Mouse (Mus musculus) heart, embryonic 10.5 days (tissue): ENCODE results near the gene Pdlim5. TPM values are rescaled to one million over a fixed set of nuclear protein-coding genes. Genes with fewer than 3 reads are reported as not detected.
A peak's percentile ranks its signal among the peaks of the same experiment; 100 is the strongest.

ENCODE experiments used
- DNase-seq: peaks from one replicate; pipeline ENCODE4 v3.0.0-alpha.2; 2017; ENCODE audit warnings: low spot score
- H3K27ac ChIP-seq: fragments of 300-500 bp; sonication (generic); 2 replicates; pipeline ENCODE4 v1.5.1; 2016; ENCODE audit warnings: mild to moderate bottlenecking
- H3K27me3 ChIP-seq: fragments of 300-500 bp; sonication (generic); 2 replicates; pipeline ENCODE4 v1.6.1; 2016; ENCODE audit warnings: mild to moderate bottlenecking; ENCODE audit not compliant: poor library complexity, insufficient read depth, severe bottlenecking
- H3K36me3 ChIP-seq: fragments of 300-500 bp; sonication (generic); 2 replicates; pipeline ENCODE4 v1.6.1; 2016; ENCODE audit warnings: mild to moderate bottlenecking, moderate library complexity
- H3K4me1 ChIP-seq: fragments of 300-500 bp; sonication (generic); 2 replicates; pipeline ENCODE4 v1.6.1; 2016; ENCODE audit warnings: mild to moderate bottlenecking
- H3K4me3 ChIP-seq: fragments of 300-500 bp; sonication (generic); 2 replicates; pipeline ENCODE4 v1.5.1; 2016; ENCODE audit warnings: mild to moderate bottlenecking, moderate library complexity
- H3K9me3 ChIP-seq: fragments of 300-500 bp; sonication (generic); 2 replicates; pipeline ENCODE4 v1.6.1; 2016; ENCODE audit warnings: mild to moderate bottlenecking, moderate library complexity
- WGBS: fragments of 180-500 bp; shearing (Covaris S2); methylation state at CpG from one replicate; pipeline ENCODE4 v1.1.7; 2016; 5-methylcytosine and 5-hydroxymethylcytosine counted together
- polyA plus RNA-seq: library from polyadenylated mRNA; unstranded; fragments of >200 nt; fragmentation: Nextera tagmentation; extraction: Ambion mirVana; gene quantifications from 2 replicates; pipeline ENCODE4 v1.2.1, GENCODE M21; 2016

Pdlim5 gene
- polyA plus RNA-seq, 1 experiment from 2014 or later, result 162 TPM

- Histone ChIP-seq H3K36me3 (peaks cover 23% of the 10 kb centered on the region), H3K27ac (no peak overlapping the region), H3K4me3 (no peak overlapping the region), H3K4me1 (peaks cover 4% of the 10 kb centered on the region), H3K9me3 (no peaks in the 10 kb centered on the region), H3K27me3 (no peaks in the 10 kb centered on the region)
- DNase-seq, result no peak
- 72% methylated on average over 6 of the region's 6 CpGs for WGBS
Observed at GRCm38 (mm10) chr3:142346261-142346660, 49.2 kb downstream of the Pdlim5 start.

DNA sequence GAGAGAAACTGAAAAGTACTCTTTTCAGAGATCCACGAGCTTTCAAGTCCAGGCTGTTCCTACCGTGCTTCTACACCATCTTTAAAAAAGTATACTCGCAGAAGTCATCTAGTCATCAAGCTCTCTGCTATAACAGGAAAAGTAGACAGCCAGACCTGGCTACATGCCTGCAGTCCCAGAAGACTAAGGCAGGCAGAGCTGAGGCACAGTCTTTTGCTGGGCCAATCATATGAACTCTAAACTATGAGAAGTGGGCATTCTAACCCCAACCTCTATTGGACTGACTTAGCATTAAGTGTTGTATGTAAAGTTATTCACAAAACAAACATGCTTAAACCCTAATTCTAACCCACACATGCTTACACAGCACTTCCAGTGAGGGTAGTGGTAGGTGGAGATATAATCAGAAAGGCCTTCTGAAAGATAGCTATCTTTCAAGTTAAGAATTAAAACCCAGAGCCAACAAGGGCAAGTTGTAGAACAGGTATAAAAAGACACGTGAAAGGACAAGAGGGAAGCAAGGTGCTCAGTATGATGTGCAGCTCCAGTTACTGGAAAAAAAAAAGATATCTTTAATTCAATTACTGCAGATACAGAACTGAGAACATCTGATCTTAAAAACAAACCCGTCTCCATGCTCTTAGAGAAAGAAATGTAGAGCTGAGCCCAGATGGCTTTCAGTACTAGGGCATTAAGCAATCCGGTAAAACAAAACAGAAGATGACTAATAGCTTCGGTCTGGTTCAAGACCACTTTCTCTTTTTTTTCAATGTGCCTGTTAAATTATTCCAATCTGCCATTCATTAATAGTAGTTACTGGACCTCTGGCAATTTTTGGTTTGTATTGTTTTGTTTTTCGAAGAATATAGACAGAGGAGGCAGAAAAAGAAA, 50.0 kb downstream of the Pdlim5 start:
- Histone ChIP-seq H3K9me3 (no peaks in the 10 kb centered on the region), H3K4me3 (no peak overlapping the region), H3K27me3 (no peaks in the 10 kb centered on the region), H3K27ac (no peak overlapping the region), H3K36me3 (peaks cover 23% of the 10 kb centered on the region), H3K4me1 (peaks cover 9% of the 10 kb centered on the region)
- no peak for DNase-seq
- WGBS, result 82% methylated on average over 8 of the region's 8 CpGs

GRCm38 (mm10) chr3:142343786-142344185, 51.7 kb downstream of the Pdlim5 start:
- no peaks in the 10 kb centered on the region for H3K9me3 ChIP-seq
- H3K4me3 ChIP-seq, result no peak overlapping the region
- peaks cover 7% of the 10 kb centered on the region for H3K36me3 ChIP-seq
- H3K4me1 ChIP-seq, result peaks cover 23% of the 10 kb centered on the region
- no peak overlapping the region for H3K27ac ChIP-seq
- DNase-seq, result no peak
- no peaks in the 10 kb centered on the region for H3K27me3 ChIP-seq
- WGBS, result 91% methylated on average over 2 of the region's 2 CpGs

GRCm38 (mm10) chr3:142340701-142341100, 54.8 kb downstream of the Pdlim5 start:
- H3K27ac ChIP-seq, result no peak overlapping the region
- H3K4me3 ChIP-seq, result no peak overlapping the region
- H3K27me3 ChIP-seq, result no peaks in the 10 kb centered on the region
- no peak for DNase-seq
- peaks cover 23% of the 10 kb centered on the region for H3K4me1 ChIP-seq
- 65% methylated on average over 2 of the region's 2 CpGs for WGBS
- H3K9me3 ChIP-seq, result no peaks in the 10 kb centered on the region
- peaks cover 2% of the 10 kb centered on the region; the same call in 1 of the 2 replicates for H3K36me3 ChIP-seq

DNA sequence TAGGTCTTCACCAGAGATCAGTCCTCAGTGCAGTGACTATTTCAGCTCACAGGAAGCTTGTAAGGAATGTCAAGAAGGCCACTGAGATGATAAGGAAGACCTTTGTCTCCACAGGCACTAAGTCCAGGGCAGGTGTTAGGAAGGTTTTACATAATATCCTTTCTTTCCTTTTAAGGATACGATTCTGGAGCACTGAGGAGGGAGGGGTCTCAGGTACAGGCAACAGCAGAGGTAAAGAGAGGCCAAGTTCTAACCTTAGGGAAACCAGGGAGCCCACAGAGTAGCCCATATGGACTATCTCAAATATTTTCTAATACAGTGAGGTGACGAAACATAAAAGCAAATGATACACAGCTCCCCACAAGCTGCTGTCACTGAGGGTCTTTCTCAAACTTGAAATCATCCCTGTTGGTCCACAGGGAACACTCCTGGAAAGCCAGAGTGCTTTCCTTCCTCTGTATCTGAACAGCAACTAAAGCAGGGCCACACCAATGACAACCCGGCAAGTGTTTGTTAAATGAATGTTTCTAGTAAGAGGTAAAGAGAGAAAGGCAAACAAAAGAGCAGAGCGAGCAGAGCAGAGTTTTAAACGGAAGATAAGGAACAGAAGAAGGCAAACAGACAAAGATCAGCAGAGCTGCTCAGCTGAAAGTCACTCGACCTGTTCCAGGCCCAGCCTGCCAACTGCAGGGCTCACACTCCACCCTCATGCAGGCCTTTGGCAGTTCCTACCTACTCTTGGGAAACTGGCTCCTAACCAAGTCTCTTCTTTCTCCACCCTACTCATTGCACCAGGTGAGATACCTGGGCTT, 55.9 kb downstream of the Pdlim5 start:
- H3K4me1 ChIP-seq, result peaks cover 23% of the 10 kb centered on the region
- peaks cover 2% of the 10 kb centered on the region; the same call in 1 of the 2 replicates for H3K36me3 ChIP-seq
- H3K27ac ChIP-seq, result peak overlapping the region; percentile 71
- WGBS, result 18% methylated on average over 6 of the region's 6 CpGs
- no peaks in the 10 kb centered on the region for H3K27me3 ChIP-seq
- H3K9me3 ChIP-seq, result no peaks in the 10 kb centered on the region
- H3K4me3 ChIP-seq, result no peak overlapping the region
- DNase-seq, result no peak

DNA sequence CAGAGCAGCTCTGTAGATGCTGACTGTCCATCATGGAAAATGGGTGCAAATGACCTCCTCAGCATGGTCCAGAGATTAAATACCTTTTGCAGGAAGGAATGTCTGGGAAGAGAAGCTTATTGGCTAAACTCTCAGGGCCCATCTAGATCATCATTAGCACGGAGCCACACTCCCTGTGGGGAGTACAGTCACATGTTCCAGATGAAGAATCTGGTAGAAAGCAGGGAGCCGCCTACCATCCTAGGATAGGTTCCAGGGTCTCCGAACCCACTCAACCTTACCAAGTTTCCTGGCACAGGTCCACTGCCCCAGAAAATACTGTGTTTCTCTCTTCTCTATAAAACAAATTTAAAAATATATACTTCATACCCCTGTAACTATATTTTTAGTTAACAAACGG, 57.4 kb downstream of the Pdlim5 start:
- H3K27ac ChIP-seq, result no peak overlapping the region
- WGBS, result 72% methylated on average over 4 of the region's 4 CpGs
- no peaks in the 10 kb centered on the region for H3K27me3 ChIP-seq
- no peak overlapping the region for H3K4me3 ChIP-seq
- H3K4me1 ChIP-seq, result peaks cover 33% of the 10 kb centered on the region
- no peak for DNase-seq
- no peaks in the 10 kb centered on the region for H3K9me3 ChIP-seq
- peaks cover 2% of the 10 kb centered on the region; the same call in 1 of the 2 replicates for H3K36me3 ChIP-seq

DNA sequence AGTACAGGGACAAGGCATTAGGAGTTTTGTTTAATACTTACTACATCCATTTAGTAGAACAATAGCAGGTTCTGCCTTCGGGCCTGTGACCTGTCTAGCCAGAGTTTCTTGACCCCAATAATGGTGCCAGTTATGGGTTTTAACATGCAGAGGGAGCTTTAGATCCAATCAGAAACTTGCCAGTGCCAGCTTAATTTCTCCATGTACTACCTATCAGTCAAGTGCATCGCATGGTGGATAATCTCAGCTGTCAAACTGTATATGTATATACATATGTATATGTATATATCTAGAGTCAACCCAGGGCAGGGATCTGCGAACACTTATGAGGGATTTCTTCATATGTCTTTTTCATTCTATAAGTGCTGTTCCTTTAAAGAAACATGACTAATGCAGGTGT, 61.0 kb downstream of the Pdlim5 start:
- DNase-seq, result no peak
- Histone ChIP-seq H3K4me1 (peaks cover 31% of the 10 kb centered on the region), H3K27me3 (no peaks in the 10 kb centered on the region), H3K36me3 (peaks cover 2% of the 10 kb centered on the region; the same call in 1 of the 2 replicates), H3K9me3 (no peaks in the 10 kb centered on the region), H3K27ac (no peak overlapping the region), H3K4me3 (no peak overlapping the region)
- 92% methylated on average over 3 of the region's 3 CpGs for WGBS

DNA sequence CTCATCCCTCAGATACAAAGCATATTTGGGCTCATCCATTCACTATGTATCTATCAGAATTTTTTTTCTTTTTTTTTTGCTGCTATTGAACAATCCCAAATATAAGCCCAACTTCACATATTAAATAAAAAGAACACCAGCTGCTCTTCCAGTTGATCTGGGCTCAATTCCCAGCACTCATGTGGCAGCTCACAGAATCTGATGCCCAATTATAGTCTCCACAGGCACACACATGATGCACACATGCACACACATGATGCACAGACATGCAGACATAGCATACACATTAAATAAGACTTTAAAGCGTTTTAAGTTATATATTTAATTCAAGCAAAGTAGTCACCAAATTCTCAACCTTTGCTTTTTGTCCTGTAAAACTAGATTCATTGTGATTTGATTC, 62.0 kb downstream of the Pdlim5 start:
- no peaks in the 10 kb centered on the region for H3K9me3 ChIP-seq
- WGBS, result 84% methylated on average over 1 of the region's 1 CpGs
- H3K27me3 ChIP-seq, result no peaks in the 10 kb centered on the region
- no peak overlapping the region for H3K27ac ChIP-seq
- H3K4me1 ChIP-seq, result peaks cover 21% of the 10 kb centered on the region
- H3K4me3 ChIP-seq, result no peak overlapping the region
- no peak for DNase-seq
- H3K36me3 ChIP-seq, result peaks cover 2% of the 10 kb centered on the region; the same call in 1 of the 2 replicates

DNA sequence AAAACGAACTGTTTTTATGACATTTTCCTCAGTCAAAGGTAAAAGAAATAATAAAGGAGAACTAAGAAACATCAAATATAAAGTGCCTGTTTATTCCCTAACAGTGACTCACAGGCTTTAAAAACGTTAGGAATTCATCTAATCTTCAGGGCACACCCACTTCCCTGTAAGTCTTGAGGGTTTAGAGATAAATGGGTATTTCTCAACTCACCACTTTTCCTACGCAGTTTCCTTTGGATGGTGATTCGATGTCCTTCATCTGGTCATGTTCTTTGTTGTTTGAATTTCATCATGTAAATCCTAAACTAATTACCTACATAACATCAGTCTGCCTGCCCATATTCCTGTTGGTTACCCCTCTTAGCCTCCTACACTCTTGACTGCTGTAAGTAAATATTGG, 62.8 kb downstream of the Pdlim5 start:
- H3K27ac ChIP-seq, result no peak overlapping the region
- no peak for DNase-seq
- WGBS, result 28% methylated on average over 4 of the region's 4 CpGs

GRCm38 (mm10) chr3:142331872-142332554, 63.5 kb downstream of the Pdlim5 start:
- Histone ChIP-seq H3K27me3 (no peaks in the 10 kb centered on the region), H3K4me1 (peaks cover 21% of the 10 kb centered on the region), H3K4me3 (no peak overlapping the region), H3K36me3 (no peaks in the 10 kb centered on the region), H3K27ac (no peak overlapping the region), H3K9me3 (no peaks in the 10 kb centered on the region)
- no peak for DNase-seq
- 55% methylated on average over 4 of the region's 4 CpGs for WGBS

More for the DNA sequence above, 62.8 kb downstream of the Pdlim5 start:
- H3K27me3 ChIP-seq, result no peaks in the 10 kb centered on the region
- H3K4me3 ChIP-seq, result no peak overlapping the region
- peaks cover 21% of the 10 kb centered on the region for H3K4me1 ChIP-seq
- no peaks in the 10 kb centered on the region for H3K9me3 ChIP-seq
- H3K36me3 ChIP-seq, result peaks cover under 1% of the 10 kb centered on the region; the same call in 1 of the 2 replicates

DNA sequence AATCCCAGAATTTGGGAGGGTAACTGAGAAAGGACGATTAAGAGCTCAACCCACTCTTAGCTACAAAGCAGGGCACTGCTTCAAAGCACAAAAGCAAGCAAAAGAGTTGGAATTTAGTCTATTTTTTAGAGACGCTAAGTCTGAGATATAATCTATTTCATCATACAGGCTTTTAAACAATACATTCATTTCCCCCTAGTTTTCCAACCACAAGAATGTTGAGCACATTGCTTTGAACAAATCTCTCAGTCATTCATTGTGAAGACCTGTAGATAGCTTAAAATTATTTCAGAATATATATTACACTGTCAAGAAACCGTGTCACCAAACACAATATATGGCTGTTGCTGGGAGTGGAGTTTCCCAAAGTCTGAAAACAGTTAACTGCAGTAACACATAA, 65.1 kb downstream of the Pdlim5 start:
- no peak for DNase-seq
- no peaks in the 10 kb centered on the region for H3K9me3 ChIP-seq
- WGBS, result 84% methylated on average over 3 of the region's 3 CpGs
- H3K27me3 ChIP-seq, result no peaks in the 10 kb centered on the region
- H3K27ac ChIP-seq, result no peak overlapping the region
- H3K36me3 ChIP-seq, result no peaks in the 10 kb centered on the region
- H3K4me3 ChIP-seq, result no peak overlapping the region
- peaks cover 21% of the 10 kb centered on the region for H3K4me1 ChIP-seq

GRCm38 (mm10) chr3:142323592-142323991, 71.9 kb downstream of the Pdlim5 start:
- Histone ChIP-seq H3K4me1 (no peaks in the 10 kb centered on the region), H3K27ac (no peak overlapping the region), H3K4me3 (no peak overlapping the region), H3K36me3 (no peaks in the 10 kb centered on the region), H3K9me3 (no peaks in the 10 kb centered on the region), H3K27me3 (no peaks in the 10 kb centered on the region)
- WGBS, result 62% methylated on average over 6 of the region's 6 CpGs
- DNase-seq, result no peak
